In genomic region chr19:44023066-44023465, GRCm38 (mm10) we compare ENCODE assay signal across 14 mouse cellular contexts. TPM values are rescaled to one million over a fixed set of nuclear protein-coding genes. Genes with fewer than 3 reads are reported as not detected.
DNase-seq lines count a peak whose midpoint lies in the region; ATAC-seq and TF ChIP-seq lines count a peak whose summit lies in the region.
"Had no signal": no experiment of that assay in that cellular context is flagged by ENCODE, and none has a peak within 500 bp of the region (broad histone marks: within the 10 kb centered on the region; RNA-seq: fewer than 3 reads in every experiment).

No protein-coding gene starts in this region.

- in situ Hi-C loops in ES-E14 (cut with MboI; ENCODE audit: low sequenced_read_pairs in 2 of 2, unreplicated experiment in 2 of 2): no loop called here

- WGBS in kidney, embryonic 16.5 days: 68% methylated on average over 5 of the region's 5 CpGs
- WGBS in kidney, embryonic 15.5 days: 70% methylated on average over 5 of the region's 5 CpGs
- 61% methylated on average over 5 of the region's 5 CpGs for WGBS in large intestine, adult 2 months

- DNase-seq in 3T3-L1 (ENCODE audit: low read depth, low spot score) (peak; percentile 15), ES-E14 (ENCODE audit: low read depth, low spot score) (peak; percentile 46)
- DNase-seq in large intestine, adult 2 months (ENCODE audit: low read depth, low spot score): peak; percentile 31
- DNase-seq in cerebellum, adult 18-20 months: no peak
- DNase-seq in urinary bladder, postnatal 10 days (ENCODE audit: low spot score): no peak
- DNase-seq in right cerebral cortex, postnatal 25 days: no peak
- DNase-seq: layer of hippocampus, adult 9-11 months had no signal

- 0 out of 2 replicates have a peak, but pooled peaks have one; percentile 9 for ATAC-seq in kidney, embryonic 16.5 days (ENCODE audit: low FRiP score, low TSS enrichment)
- no peak for ATAC-seq in kidney, embryonic 15.5 days (replicated peaks; ENCODE audit: low FRiP score)
- ATAC-seq: forebrain, embryonic 15.5 days had no signal

- 0 out of 2 replicates have a peak, but pooled peaks cover 3% of the 10 kb centered on the region for H3K9me3 ChIP-seq in kidney, embryonic 16.5 days (ENCODE audit: low read length)
- no peaks in the 10 kb centered on the region for H3K9me3 ChIP-seq in kidney, embryonic 15.5 days (replicated peaks)
- H3K9me3 ChIP-seq in ES-E14 (ENCODE audit: control insufficient read depth, insufficient read depth, low read depth, low read length): no peaks in the 10 kb centered on the region
- H3K9me3 ChIP-seq: embryonic facial prominence, embryonic 12.5 days; forebrain, embryonic 15.5 days; hindbrain, embryonic 10.5 days had no signal

- no peak overlapping the region for H3K4me2 ChIP-seq in kidney, embryonic 16.5 days (replicated peaks; ENCODE audit: low read depth, low read length)
- H3K4me2 ChIP-seq in kidney, embryonic 15.5 days: no peak overlapping the region
- H3K4me2 ChIP-seq: embryonic facial prominence, embryonic 12.5 days; forebrain, embryonic 15.5 days had no signal

- H3K9ac ChIP-seq in kidney, embryonic 16.5 days (replicated peaks; ENCODE audit: low read length): no peak overlapping the region
- H3K9ac ChIP-seq in kidney, embryonic 15.5 days: no peak overlapping the region
- H3K9ac ChIP-seq in ES-E14 (ENCODE audit: insufficient read depth, low read depth, low read length, poor library complexity, severe bottlenecking): no peak overlapping the region
- H3K9ac ChIP-seq: embryonic facial prominence, embryonic 12.5 days; forebrain, embryonic 15.5 days had no signal

- H3K4me1 ChIP-seq in kidney, embryonic 16.5 days (ENCODE audit: insufficient read depth, low read length): peaks cover 5% of the 10 kb centered on the region
- H3K4me1 ChIP-seq in kidney, embryonic 15.5 days: peaks cover 9% of the 10 kb centered on the region; the same call in 1 of the 2 replicates
- peaks cover 2 to 8% of the 10 kb centered on the region in 2 experiments; a peak in 2 of 4 replicates for H3K4me1 ChIP-seq in ES-E14 (ENCODE audit: control insufficient read depth in 2 of 2, insufficient read depth in 2 of 2, low read length in 2 of 2, poor library complexity in 1 of 2)
- H3K4me1 ChIP-seq: embryonic facial prominence, embryonic 12.5 days; forebrain, embryonic 15.5 days had no signal

- no peaks in the 10 kb centered on the region for H3K36me3 ChIP-seq in kidney, embryonic 16.5 days (ENCODE audit: insufficient read depth, low read length)
- no peaks in the 10 kb centered on the region for H3K36me3 ChIP-seq in kidney, embryonic 15.5 days
- H3K36me3 ChIP-seq in ES-E14 (ENCODE audit: control insufficient read depth, insufficient read depth, low read length, poor library complexity, severe bottlenecking): no peaks in the 10 kb centered on the region
- H3K36me3 ChIP-seq: embryonic facial prominence, embryonic 12.5 days; forebrain, embryonic 15.5 days; G1E; hindbrain, embryonic 10.5 days had no signal

- H3K27ac ChIP-seq in kidney, embryonic 16.5 days (ENCODE audit: low read length): no peak overlapping the region
- no peak overlapping the region for H3K27ac ChIP-seq in kidney, embryonic 15.5 days
- H3K27ac ChIP-seq in ES-E14 (ENCODE audit: insufficient read depth, low read depth, low read length, poor library complexity, severe bottlenecking): no peak overlapping the region
- H3K27ac ChIP-seq: embryonic facial prominence, embryonic 12.5 days; forebrain, embryonic 15.5 days; hindbrain, embryonic 10.5 days had no signal

- no peak overlapping the region for H3K4me3 ChIP-seq in kidney, embryonic 16.5 days (ENCODE audit: low read length)
- H3K4me3 ChIP-seq in kidney, embryonic 15.5 days (replicated peaks): no peak overlapping the region
- H3K4me3 ChIP-seq in ES-E14 (ENCODE audit: insufficient read depth in 1 of 2, low read depth in 1 of 2, low read length in 2 of 2, poor library complexity in 1 of 2, severe bottlenecking in 1 of 2): no peak overlapping the region
- H3K4me3 ChIP-seq: embryonic facial prominence, embryonic 12.5 days; forebrain, embryonic 15.5 days; hindbrain, embryonic 10.5 days had no signal

- H3K27me3 ChIP-seq in kidney, embryonic 16.5 days (ENCODE audit: insufficient read depth, low read length): no peaks in the 10 kb centered on the region
- no peaks in the 10 kb centered on the region for H3K27me3 ChIP-seq in kidney, embryonic 15.5 days
- H3K27me3 ChIP-seq: embryonic facial prominence, embryonic 12.5 days; forebrain, embryonic 15.5 days had no signal

TF ChIP-seq in ES-E14, 5 proteins besides CTCF, POLR2A, EP300 and RAD21:
- TF ChIP-seq CHD2 (IDR thresholded peaks at IDR 0.05; ENCODE audit: low read depth, low read length): no peak
- TF ChIP-seq HCFC1 (IDR thresholded peaks at IDR 0.05; ENCODE audit: borderline replicate concordance, insufficient read depth, low read length): no peak
- TF ChIP-seq ZC3H11A (IDR thresholded peaks at IDR 0.05; ENCODE audit: borderline replicate concordance, low read depth, low read length): no peak
TF ChIP-seq in ES-E14: peak in this region for 0.

RNA-seq across cellular contexts. Expression of gene Cyp2c23, which starts 5.9 kb away (rescaled TPM):
- polyA plus RNA-seq in kidney, embryonic 16.5 days (2015; fragmentation: Nextera tagmentation; extraction: Ambion mirVana): 0.58 and 0.60 TPM in 2 replicates
- polyA plus RNA-seq in kidney, embryonic 15.5 days (2015; fragmentation: Nextera tagmentation; extraction: Ambion mirVana): 0.27 and 0.66 TPM in 2 replicates
- total RNA-seq in ES-E14 (2012; rRNA removed): 0.31 and 0.74 TPM in 2 replicates
- polyA plus RNA-seq in large intestine, adult 2 months (2012; rRNA removed): 0.48 and 1.1 TPM in 2 replicates
- total RNA-seq: midbrain, postnatal 0 days had no signal
- polyA plus RNA-seq: embryonic facial prominence, embryonic 12.5 days; forebrain, embryonic 15.5 days; G1E; hindbrain, embryonic 10.5 days; midbrain, postnatal 0 days had no signal

RNA-seq across cellular contexts. Expression of gene Cpn1, which starts 36.7 kb away (rescaled TPM):
- polyA plus RNA-seq in kidney, embryonic 16.5 days (2015; fragmentation: Nextera tagmentation; extraction: Ambion mirVana): 80.6 and 81.5 TPM in 2 replicates
- 51.0 and 53.5 TPM in 2 replicates for polyA plus RNA-seq in kidney, embryonic 15.5 days (2015; fragmentation: Nextera tagmentation; extraction: Ambion mirVana)
- 11.3 and 11.8 TPM in 2 replicates for total RNA-seq in ES-E14 (2012; rRNA removed)
- polyA plus RNA-seq in large intestine, adult 2 months (2012; rRNA removed): 1.4 and 2.4 TPM in 2 replicates
- total RNA-seq: G1E had no signal
- polyA plus RNA-seq: embryonic facial prominence, embryonic 12.5 days; G1E had no signal

RNA-seq across cellular contexts. Expression of gene Erlin1, which starts 46.5 kb away (rescaled TPM):
- polyA plus RNA-seq in kidney, embryonic 16.5 days (2015; fragmentation: Nextera tagmentation; extraction: Ambion mirVana): 57.7 and 58.1 TPM in 2 replicates
- polyA plus RNA-seq in kidney, embryonic 15.5 days (2015; fragmentation: Nextera tagmentation; extraction: Ambion mirVana): 46.5 and 51.4 TPM in 2 replicates
- total RNA-seq in ES-E14 (2012; rRNA removed): 20.9 and 22.7 TPM in 2 replicates
- 15.8 and 23.7 TPM in 2 replicates for polyA plus RNA-seq in large intestine, adult 2 months (2012; rRNA removed)

Comparison
In these comparisons a context has a peak if more than half of its experiments do, and no peak if none do; other contexts are left out.
1. DNase-seq: peak in 3T3-L1 (single experiment), ES-E14 (single experiment) and large intestine, adult 2 months (single experiment); none in cerebellum, adult 18-20 months (0 of 2), urinary bladder, postnatal 10 days (single experiment) and right cerebral cortex, postnatal 25 days (single experiment).
2. RNA of gene Cpn1, which starts 36.7 kb away (polyA plus RNA-seq): 80.6 to 81.5 TPM in kidney, embryonic 16.5 days and 51.0 to 53.5 TPM in kidney, embryonic 15.5 days; 1.4 to 2.4 TPM in large intestine, adult 2 months; every median in the first group is over 10 times any median in the second.